Mouse (Mus musculus) ES-Bruce4 (cell line): ENCODE data around the gene Gdf7.

Experiments used
- CTCF ChIP-seq: IDR thresholded peaks from one replicate; pipeline ENCODE4 v1.8.1; 2011; ENCODE audit warnings: low read depth, low read length
- EP300 ChIP-seq: IDR thresholded peaks from 2 replicates; pipeline ENCODE4 v1.6.1; 2011; ENCODE audit warnings: low read depth, low read length; ENCODE audit not compliant: insufficient read depth

GRCm38 (mm10) chr12:8312266-8312665, 10.5 kb upstream of the Gdf7 start:
- no peak for TF ChIP-seq CTCF
- no peak for TF ChIP-seq EP300
